Mouse (Mus musculus): ENCODE results near the gene Homez.

GRCm38 (mm10) chr14:54900383-54900782 is 29.6 kb upstream of the Homez start:
- peak; percentile 66; the same call in 1 of the 2 replicates for TF ChIP-seq CTCF (IDR thresholded peaks at IDR 0.05; ENCODE audit: borderline replicate concordance, extremely low read depth, insufficient read depth, insufficient read length)
- no peak for TF ChIP-seq POLR2A (IDR thresholded peaks at IDR 0.05; ENCODE audit: borderline replicate concordance, extremely low read depth, insufficient read depth, insufficient read length, poor library complexity, severe bottlenecking)
